8 mouse cellular contexts compared by ENCODE assay signal in the genomic region with DNA sequence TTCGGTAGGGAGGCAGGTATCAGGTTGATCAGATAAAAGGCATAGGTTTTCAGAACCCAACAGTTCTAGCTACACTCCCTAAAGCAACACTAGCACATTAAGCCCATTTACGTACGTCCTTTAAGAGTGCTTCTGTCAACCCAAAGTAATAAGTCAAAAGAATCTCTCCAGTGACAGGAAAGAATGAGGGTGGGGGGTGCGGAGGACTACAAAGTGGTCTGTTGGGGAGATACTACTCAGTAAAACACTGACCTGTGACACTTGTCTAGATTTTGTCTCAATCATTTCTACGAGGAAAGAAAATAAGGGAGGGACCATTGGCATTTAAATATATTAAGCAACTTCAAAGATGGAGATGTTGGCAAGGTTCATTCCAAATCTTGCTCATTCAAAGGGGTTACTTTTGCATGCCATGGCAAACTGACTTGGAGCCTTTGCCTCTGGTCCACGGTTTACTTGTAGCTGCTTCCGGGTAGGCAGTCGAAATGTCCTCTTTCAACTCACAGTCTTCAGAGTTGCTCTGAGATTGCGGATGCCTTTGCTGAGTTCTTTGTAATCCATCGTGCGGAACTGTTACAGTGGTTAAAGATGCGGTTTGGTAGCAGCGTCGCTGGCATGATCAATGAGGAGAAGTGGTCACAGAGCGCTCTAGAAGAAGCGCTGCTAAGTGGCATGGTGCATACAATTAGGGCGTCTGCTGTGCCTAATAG. TPM values are rescaled to one million over a fixed set of nuclear protein-coding genes. Genes with fewer than 3 reads are reported as not detected.
A peak's percentile ranks its signal among the peaks of the same experiment; 100 is the strongest.
DNase-seq lines count a peak whose midpoint lies in the region; ATAC-seq and TF ChIP-seq lines count a peak whose summit lies in the region.
"Had no signal": no experiment of that assay in that cellular context is flagged by ENCODE, and none has a peak within 500 bp of the region (broad histone marks: within the 10 kb centered on the region; RNA-seq: fewer than 3 reads in every experiment).

No protein-coding gene starts in this region.

- H3K4me2 ChIP-seq in stomach, embryonic 15.5 days: peak overlapping the region; percentile 97

- no peak overlapping the region for H3K27ac ChIP-seq in embryonic fibroblast, embryonic 13.5 days (ENCODE audit: insufficient read depth, low read length)
- no peak overlapping the region for H3K27ac ChIP-seq in limb, embryonic 10.5 days
- no peak overlapping the region for H3K27ac ChIP-seq in stomach, embryonic 15.5 days

- H3K27me3 ChIP-seq in limb, embryonic 10.5 days (ENCODE audit: low read depth, poor library complexity, severe bottlenecking): peaks cover 47% of the 10 kb centered on the region
- peaks cover 20% of the 10 kb centered on the region for H3K27me3 ChIP-seq in stomach, embryonic 15.5 days (replicated peaks)

- 0 out of 2 replicates have a peak overlapping the region, but pooled peaks have one; percentile 3 for H3K4me3 ChIP-seq in embryonic fibroblast, embryonic 13.5 days (ENCODE audit: insufficient read depth, low read length)
- H3K4me3 ChIP-seq in limb, embryonic 10.5 days: peak overlapping the region; percentile 79
- H3K4me3 ChIP-seq in stomach, embryonic 15.5 days (replicated peaks): peak overlapping the region; percentile 63

- H3K36me3 ChIP-seq in limb, embryonic 10.5 days: no peaks in the 10 kb centered on the region
- no peaks in the 10 kb centered on the region for H3K36me3 ChIP-seq in stomach, embryonic 15.5 days

- no peaks in the 10 kb centered on the region for H3K4me1 ChIP-seq in embryonic fibroblast, embryonic 13.5 days (ENCODE audit: control insufficient read depth, insufficient read depth, low read length)
- H3K4me1 ChIP-seq in limb, embryonic 10.5 days: peaks cover 27% of the 10 kb centered on the region
- H3K4me1 ChIP-seq in stomach, embryonic 15.5 days: peaks cover 10% of the 10 kb centered on the region; the same call in 1 of the 2 replicates

- no peak overlapping the region for H3K9ac ChIP-seq in stomach, embryonic 15.5 days

- intact Hi-C loops in left cerebral cortex, postnatal 36 days (cut with DNase I): loop anchor here (10.0 kb wide), 1 partner anchor 1217 kb away; no protein-coding TSS in a partner anchor

- WGBS in limb, embryonic 10.5 days: 5% methylated on average over 17 of the region's 17 CpGs
- WGBS in stomach, embryonic 15.5 days: 4% methylated on average over 17 of the region's 17 CpGs

- peak; percentile 13 to 14 for DNase-seq in left cerebral cortex, postnatal 36 days (ENCODE audit: low spot score in 2 of 2)
- DNase-seq in left cerebral cortex, adult 8-10 months (ENCODE audit: low spot score in 2 of 2): no peak
- DNase-seq in limb, embryonic 10.5 days (ENCODE audit: low spot score): peak; percentile 31
- no peak for DNase-seq in spleen, postnatal 10 days (ENCODE audit: low spot score in 2 of 2)
- no peak for DNase-seq in lung, postnatal 4 days

- no peak for TF ChIP-seq CTCF in embryonic fibroblast, embryonic 13.5 days (IDR thresholded peaks at IDR 0.05; ENCODE audit: borderline replicate concordance, insufficient read depth, low read length)

- TF ChIP-seq POLR2A in embryonic fibroblast, embryonic 13.5 days (IDR thresholded peaks at IDR 0.05; ENCODE audit: low read depth, low read length): no peak

- H3K9me3 ChIP-seq in limb, embryonic 10.5 days (replicated peaks): no peaks in the 10 kb centered on the region
- H3K9me3 ChIP-seq in stomach, embryonic 15.5 days: no peaks in the 10 kb centered on the region

- ATAC-seq in stomach, embryonic 15.5 days (ENCODE audit: insufficient read depth, low FRiP score, low read depth): no peak

RNA-seq across cellular contexts. Expression of a gene that starts 2.6 kb away (rescaled TPM):
- 10 to 100 TPM; 82.8 to 83.8 TPM for total RNA-seq in left cerebral cortex, postnatal 36 days (2021)
- total RNA-seq in left cerebral cortex, adult 8-10 months (2022): 10 to 100 TPM; 63.3 to 77.0 (median 68.0) TPM
- polyA plus RNA-seq in embryonic fibroblast, embryonic 13.5 days (2011; ENCODE audit: insufficient read length, low read depth, missing spikeins): 8.4 and 10.9 TPM in 2 replicates
- polyA plus RNA-seq in limb, embryonic 10.5 days (2016; fragmentation: Nextera tagmentation; extraction: Ambion mirVana): 5.1 and 5.9 TPM in 2 replicates
- polyA plus RNA-seq in stomach, embryonic 15.5 days (2015; fragmentation: Nextera tagmentation; extraction: Ambion mirVana): 3.8 and 4.9 TPM in 2 replicates
- total RNA-seq: monocyte, adult 5-6 weeks had no signal

Comparison
In these comparisons a context has a peak if more than half of its experiments do, and no peak if none do; other contexts are left out.
1. DNase-seq: peak in left cerebral cortex, postnatal 36 days (2 of 2) and limb, embryonic 10.5 days (single experiment); none in left cerebral cortex, adult 8-10 months (0 of 2), spleen, postnatal 10 days (0 of 2) and lung, postnatal 4 days (0 of 2).
2. H3K4me3 ChIP-seq: peak in every context shown above with its lines; median percentile 79 in limb, embryonic 10.5 days; 63 in stomach, embryonic 15.5 days; 3 in embryonic fibroblast, embryonic 13.5 days.